Mouse (Mus musculus) 3134 (cell line): ENCODE results near the gene Ier5.

ENCODE experiments used
- DNase-seq: peaks from one replicate; pipeline ENCODE4 v3.0.0-alpha.2; 2011; ENCODE audit warnings: low spot score; ENCODE audit not compliant: insufficient read length; ENCODE audit errors: extremely low read depth

The Ier5 gene

DNA sequence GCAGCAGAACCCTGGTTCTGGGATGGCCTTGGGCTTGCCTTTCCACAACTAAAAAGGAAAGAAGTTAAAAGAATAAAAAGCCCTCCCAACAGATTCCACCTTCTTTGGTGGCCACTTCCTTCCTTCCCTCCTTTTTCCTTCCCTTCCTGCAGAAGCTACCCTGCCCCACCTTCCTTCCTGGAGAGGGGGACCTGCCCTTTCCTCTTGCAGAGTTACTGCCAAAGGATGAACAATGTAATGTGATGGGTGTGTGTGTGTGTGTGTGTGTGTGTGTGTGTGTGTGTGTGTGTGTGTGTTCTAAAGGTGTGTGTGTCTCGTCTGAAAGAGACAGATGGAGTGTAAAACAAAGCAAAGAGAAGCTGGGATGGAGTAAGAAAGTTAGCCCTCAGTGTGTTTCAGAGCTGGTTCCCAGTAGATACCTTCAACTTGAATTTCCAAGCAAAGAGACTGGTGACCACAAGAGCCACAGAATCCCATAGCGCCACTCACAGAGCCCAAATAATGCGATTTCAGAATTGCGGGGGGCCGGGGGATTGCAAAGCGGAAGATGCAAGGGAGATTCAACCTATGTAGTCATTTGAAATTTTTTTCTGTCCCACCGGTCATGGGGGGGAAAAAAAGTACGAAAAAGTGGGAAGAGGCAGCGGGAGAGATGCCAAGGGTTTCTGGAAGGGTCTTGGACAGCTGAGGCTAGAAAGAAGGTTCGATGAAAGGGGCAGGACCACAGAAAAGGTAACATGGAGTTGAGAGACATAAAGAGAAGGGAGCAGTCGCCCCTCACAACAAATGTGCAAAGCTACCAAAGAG, 17.1 kb downstream of the Ier5 start:
- DNase-seq = no peak

DNA sequence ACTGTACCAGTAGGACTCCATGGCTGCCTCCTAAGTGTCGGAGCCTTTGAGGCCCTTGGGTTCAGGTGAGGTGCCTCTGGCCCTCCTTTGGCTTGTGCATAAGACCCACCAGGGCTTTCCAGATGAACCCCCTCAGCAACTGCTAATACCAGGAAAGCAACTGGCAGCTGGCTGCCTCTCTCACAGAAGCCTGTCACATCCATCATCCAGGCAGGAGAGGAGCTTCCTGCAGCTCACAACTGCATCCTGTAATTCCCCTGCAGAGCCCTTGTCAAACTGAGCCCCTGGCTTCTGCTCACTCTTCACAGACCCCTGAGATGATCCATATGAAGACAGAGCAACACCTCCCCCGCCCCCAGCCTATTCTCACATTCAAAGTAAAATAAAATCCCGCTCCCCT, 21.8 kb downstream of the Ier5 start:
- no peak for DNase-seq

DNA sequence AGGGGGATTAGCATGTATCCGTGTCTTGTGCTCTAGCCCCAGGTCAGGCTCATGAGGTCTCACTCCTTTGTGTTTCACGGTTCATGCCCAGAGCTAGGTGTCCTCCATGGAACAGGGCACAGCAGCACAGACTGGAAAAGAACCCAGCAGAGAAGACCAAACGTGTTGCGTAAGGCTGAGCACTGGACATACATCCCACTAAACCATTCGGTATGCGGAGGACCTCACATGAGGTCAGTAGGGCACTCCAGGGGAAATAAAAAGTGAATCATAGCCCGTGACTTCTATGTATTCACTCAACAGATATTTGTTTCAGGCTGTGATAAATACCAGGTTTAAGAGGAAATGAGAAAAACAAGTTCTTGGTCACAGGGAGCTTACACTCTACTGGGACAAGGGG, 23.6 kb downstream of the Ier5 start:
- DNase-seq = peak; percentile 69

DNA sequence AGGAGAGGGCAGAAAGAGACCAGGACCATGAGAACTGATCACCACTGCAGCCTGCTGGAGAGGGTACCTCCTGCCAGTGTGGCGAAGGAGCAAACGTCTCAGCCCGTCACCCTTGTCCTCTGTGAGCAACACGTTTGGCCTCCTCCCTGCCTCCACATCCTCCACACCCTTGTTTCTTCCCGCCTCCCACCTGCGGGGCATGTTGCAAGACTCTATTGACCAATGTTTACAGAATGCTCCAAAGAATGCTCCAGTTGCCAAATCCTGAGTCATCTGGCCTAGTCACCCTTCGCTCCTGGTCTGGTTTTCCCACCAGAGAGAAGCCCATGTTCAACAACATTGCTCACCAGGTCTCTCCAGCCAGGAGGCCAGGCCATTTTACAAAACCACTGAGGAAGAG, 24.6 kb downstream of the Ier5 start:
- DNase-seq = peak; percentile 90

DNA sequence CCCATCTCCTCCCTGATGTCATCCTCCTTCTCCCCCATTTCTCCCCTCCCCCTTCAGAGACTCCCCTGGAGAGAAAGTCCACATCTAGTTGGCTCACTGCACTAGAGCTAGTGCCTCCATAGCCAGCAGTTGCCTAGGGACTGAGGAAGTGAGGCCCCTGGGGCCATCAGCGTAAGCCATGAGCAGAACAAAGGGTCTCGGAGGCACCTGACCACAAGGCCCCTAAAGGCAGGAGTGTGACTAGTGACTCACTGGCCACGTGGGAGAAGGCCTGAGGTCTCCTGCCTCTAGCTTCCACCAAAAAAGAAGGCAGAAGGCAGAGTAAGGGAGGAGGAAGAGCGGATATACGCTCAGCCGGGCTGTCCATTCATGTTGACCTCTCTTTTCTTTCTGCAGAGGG, 25.5 kb downstream of the Ier5 start:
- peak; percentile 58 for DNase-seq

DNA sequence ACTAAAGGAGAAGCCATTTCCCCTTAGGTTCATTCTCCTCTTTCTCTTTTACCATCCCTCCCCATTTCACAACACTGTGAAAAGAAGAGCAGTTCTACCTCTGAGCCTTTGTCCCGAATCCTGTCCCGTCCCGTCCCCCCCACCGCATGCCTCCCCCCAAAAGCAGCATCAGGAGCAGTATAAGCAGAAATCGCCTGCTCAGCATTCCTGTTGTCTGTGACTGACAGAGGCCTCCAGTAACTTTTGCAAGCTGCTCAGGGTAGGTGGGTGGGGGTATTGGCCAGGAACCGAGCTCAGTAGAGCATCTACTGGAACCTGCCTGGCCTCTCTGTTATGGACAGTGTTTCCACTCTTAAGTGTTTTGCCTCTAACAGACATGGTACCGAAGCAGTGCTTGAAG, 26.3 kb downstream of the Ier5 start:
- DNase-seq = no peak

DNA sequence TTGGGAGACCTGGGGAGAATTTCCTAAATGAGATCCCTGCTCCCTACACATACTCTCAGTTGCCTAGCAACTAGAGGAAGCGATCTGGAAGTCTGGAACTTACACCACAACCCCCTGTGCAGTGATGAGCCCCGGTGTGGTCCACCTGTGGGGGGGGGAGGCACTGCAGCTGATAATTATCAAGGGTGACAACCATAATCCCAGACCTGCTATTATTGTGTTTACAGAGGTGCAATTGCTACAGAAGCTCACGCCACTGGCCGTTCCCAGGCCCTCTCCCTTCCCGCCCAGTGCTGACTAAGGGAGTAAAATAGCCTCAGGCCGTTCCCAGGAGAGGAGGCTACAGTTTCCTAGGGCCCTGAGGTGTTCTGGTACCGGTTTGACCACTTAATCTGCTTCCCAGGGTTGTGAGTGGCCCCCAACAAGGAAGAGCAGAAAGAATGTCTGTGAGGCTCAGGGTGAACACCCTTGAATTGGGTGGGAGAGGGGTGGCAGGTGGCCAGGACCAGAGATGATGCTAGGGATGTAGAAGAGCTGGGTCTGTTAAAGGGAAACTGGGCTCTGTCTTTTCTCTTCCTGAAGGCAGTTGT, 28.1 kb downstream of the Ier5 start:
- DNase-seq = peak; percentile 53

DNA sequence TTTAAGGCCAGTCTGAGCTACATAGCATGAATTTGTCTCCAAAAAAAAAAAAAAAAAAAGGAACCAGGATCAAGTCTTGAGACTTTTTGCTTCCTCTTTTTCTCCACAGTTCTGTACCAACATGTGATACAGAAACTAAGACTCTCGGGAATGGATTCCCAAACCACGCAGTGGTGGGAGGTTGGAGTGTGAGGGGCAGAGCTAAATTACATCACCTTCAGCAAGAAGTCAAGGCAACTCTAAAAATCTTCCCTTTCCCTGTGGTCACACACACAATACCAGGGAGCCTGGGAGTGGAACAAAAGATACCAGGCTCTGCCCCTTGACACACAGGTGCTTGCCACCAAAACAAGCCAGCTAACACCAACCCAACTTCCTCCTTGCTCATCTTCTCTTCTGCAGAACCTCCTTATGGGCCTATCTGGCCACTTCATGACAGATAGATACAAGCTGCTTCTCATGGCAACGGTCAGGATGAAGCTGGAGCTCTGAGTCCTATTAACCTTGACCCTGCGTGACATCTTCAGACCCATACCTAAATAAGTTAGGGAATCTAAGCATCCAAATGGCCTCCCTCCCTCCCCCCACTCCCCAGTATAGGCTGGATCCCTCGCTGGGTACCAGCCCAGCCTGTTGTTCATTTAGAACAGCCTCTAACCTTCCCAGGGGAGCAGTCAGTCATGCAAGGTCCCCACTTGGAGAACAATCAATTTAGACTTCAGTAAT, 28.7 kb downstream of the Ier5 start:
- no peak for DNase-seq

DNA sequence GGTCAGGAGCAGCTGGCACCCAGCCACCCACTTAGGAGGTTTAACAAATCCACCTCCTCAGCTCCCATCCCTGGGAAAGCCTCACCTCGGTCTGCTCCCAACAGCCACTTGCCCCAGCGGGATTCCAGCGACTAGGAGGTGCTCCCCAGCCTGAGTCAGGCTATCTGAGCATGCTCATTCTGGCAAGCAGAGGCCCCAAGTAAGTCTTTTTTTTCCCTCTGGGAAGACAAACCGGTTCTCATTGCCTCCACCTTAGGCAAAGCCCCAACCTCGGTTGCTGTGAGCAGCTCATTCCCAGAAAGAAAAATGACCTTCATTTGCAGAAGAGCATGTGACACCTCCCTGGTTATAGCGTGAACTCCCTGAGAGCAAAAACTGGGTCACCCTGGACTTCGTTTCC, 29.7 kb downstream of the Ier5 start:
- no peak for DNase-seq

DNA sequence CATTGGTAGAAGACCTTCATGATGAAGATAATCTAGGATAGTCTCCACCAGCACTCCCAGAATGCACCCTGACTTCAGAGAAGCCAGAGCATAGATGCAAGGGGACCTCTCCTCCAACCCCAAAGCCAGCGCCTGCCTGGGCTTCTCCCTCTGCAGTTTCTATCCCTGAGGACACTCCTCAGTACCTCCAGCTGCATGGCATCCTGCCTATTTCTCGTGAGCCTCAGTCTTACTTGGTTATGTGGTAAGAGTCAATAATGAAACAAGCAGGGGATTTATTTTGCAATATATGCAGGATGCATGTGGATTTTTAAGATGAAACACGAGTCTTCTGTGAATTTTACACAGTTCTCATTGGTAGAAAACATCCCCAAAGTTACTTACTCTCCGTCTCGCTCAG, 33.2 kb downstream of the Ier5 start:
- no peak for DNase-seq

DNA sequence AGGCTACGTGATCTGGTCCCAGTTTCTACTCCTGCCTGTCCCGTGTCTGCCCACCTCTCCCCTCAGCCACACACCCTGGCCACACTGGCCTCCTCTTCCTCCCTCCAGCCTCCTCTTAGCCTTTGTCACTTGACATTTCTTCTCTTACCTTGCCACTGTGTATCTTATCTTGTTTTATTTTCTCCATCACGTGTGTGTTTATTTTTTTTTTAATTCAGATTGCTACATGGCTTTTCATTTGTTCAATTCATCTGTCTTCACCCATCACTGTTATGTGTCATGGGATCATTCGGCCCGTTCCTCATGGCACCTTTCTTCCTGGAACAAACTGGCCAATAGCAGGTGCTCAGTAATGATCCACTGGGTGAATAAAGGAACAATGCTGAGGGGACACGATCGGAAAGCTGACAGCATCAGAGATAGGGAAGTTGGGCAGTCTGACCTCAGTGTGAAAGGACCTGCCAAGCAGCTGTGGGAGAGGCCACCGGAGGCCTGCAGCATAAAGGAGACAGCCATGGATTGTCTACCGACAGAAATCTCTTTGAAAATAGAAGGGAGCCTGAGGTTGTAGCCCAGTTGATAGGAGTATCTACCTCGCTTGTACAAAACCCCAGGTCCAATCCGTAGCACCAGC, 34.3 kb downstream of the Ier5 start:
- no peak for DNase-seq

DNA sequence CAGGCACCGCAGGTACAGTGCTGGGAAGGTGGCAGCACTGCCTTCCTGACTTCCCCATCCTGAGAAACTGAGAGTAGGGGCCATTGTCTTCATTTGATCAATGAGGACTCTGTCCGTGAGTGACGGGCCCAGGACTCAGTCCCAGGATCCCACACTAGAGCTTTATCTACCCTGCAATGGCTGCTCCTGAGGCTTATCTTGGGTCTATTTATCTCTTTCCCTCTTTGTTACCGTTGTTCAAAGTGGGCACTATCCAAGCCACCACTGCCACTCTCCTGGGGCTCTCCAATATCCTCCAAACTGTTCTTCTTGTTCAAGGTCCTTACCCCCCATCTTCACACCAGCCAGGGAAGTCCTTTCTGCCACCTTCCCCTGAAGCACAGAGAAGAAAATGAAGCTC, 34.8 kb downstream of the Ier5 start:
- no peak for DNase-seq

DNA sequence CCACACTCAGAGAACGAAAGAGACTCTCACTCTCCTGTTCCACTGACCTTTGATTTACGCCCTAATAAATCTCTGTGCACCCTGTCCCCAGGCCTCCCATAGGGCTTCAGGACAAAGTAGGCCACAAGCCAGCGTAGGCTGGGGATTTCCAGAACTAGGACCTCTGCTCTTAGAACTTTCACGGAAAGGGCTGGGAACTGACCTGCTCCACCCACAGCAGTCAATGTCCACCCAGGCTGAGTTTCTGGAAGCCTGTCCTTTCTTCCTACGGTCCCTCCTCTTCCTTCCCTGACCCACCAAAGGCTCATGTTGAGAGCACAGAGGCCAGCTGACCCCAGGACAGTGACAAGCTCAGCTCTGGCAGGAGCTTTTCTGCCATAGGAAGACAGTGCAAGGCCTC, 35.3 kb downstream of the Ier5 start:
- no peak for DNase-seq

DNA sequence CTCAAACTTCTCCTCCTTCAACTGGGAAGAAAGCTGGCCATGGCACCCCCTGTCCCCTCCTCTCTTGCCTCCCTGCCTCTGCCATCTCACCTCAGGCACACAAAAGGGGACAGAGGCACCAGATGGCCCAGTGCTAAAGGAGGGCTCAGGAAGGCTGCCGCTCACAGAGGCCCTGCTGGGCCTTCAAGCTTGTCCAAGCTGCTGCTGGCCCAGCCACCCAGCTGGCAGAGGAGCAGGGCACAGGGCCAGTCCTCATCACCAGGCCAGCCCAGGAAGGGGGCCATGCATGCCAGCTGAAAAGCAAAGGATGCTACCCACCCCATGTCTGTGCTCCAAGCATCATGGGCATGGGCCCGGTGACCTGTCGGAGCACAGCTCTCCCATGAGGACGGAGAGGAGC, 36.5 kb downstream of the Ier5 start:
- no peak for DNase-seq

DNA sequence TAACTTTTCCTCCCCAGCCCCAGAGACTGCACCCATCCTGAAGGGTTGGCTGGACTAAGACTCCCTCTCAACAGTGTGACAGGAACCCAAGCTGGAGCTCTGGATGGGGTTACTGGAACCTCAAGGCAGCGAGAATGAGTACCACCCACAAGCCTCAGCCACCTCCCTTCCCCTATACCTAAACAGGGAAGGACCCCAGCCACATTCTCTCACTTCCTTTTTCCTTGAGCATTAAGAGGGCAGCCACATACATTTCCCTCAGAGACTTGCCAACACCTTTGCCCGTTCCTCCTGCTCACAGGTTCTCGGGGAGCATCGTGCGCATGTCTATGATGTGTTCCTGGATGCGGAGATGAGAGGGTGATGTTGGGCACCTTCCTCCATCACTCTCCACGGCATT, 37.4 kb downstream of the Ier5 start:
- DNase-seq = no peak

DNA sequence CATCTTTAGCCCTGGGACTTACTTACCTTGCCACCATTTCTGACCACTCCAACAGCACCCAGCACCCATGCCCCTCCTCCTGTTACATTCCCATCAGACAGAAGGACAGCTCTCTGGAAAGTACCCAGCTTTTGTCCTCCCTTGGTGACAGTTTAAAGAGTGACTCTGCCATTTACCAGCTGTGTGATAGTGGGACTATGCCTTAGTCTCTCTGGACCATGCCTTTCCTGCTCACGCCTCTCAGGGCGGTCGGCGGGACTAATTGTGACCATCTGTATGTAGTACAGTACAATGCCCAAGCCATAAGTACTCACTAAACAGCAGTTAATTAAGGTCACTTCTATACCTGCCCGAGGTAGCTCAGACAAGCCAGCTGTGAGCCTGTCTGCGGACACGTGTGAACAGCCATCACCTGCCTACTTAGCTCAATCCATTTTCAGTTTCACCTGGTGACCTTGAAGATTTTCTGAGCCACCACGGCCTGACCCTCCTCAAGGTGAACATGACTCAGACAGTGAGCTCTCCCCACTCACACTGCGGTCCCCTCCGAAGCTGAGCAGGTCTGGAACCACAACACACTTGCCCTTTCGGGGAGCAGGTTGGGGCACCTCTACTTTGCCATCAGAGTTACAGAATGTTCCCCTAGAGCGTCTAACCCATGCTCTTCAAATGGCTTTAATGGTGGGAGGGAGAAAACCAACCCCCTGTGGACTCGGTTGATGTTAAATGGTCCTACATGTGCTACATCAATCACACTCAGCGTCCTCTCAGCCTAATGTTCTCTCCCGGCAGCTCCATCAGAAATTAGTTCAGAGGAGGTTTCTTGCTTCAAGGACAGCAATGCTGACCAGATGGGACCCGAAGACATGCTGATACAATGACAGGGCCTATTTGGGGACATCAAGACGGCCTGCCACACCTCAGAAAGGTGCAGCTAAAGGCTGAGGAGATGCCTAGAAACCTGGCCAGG, 38.3 kb downstream of the Ier5 start:
- DNase-seq = no peak

DNA sequence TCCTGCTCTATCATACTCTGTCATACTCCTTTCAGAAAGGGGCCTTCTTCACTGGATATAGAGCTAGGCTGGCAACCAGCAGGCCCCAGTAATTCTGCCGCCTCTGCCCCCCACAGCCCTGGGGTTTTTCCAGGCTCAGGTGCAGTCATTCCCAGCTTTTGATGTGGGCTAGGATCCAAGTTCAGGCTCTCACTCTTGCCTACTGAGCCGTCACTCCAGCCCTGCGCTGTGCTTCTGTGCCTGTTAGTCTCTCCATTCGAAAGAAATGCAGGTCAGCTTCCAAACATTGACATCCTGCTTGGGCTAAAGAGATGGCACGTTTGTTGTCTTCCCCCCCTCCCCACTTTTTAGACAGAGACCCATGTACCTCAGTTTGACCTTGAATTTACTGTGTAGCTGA, 39.2 kb downstream of the Ier5 start:
- no peak for DNase-seq

DNA sequence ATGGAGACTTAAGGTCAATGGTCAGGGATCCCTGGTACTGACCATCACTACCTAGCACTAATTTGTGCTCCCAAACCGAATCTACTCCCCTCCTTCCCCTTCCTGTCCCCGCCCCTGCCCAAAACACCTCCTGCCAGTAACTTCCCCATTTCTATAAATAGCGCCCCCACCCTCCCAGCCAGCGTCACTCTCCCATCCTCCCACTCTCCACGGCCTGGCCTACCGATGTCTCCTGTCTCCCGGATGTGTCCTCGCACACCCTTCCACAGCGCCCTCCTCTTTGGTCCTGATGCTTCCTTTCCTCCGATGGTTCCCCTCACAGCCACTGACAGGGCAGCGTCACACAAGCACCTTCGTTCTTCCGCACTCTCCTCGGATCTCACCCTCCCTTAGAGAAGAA, 39.9 kb downstream of the Ier5 start:
- no peak for DNase-seq

DNA sequence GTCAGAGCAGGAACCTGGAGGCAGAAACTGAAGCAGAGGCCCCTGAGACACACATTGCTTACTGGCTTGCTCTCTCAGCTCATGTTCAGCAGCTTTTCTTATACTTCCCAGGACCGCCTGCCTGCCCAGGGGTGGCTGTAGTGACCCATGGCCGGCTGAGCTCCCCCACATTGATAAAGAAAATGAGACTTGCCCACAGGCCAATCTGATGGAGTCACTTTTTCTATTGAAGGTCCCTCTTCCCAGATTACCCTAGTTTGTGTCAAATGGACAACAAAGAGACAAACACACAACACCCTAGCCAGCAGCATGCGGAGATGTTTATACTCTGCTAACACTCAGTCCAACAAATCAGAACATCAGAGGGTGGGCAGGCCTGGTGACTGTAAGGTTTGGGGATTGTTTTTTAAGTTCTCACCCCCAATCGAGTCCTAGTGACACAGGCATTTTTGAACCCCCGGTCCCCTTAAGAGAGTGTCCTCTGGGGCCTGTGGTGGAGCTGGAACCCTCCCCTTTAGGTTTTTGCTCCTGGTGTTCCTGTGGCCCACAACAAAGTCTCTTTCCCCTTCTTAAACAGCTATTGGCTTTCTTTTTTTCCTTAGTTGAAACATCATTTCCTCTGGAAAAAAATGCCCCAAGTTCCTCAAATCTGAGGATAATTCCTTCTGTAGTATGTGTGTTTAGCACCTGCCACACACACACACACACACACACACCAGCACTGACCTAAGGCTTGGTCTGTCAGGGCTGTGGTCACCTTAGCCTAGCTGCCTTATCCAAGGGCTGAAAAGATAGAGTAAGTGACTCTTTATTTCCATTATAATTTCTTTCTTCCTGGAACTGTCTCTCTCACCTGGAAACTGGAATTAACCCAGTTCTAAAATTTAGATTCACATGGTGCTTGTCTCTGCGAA, 41.1 kb downstream of the Ier5 start:
- DNase-seq = no peak
